Mouse (Mus musculus) embryonic facial prominence, embryonic 14.5 days (tissue): ENCODE results near the gene Knop1. TPM values are rescaled to one million over a fixed set of nuclear protein-coding genes. Genes with fewer than 3 reads are reported as not detected.

Source experiments
- ATAC-seq: fragments of 200-750 bp; cut with Nextera tagmentation; 2 replicates; pipeline ENCODE4 v1.8.0; 2017; ENCODE audit warnings: low read depth, moderate number of reproducible peaks, moderate TSS enrichment
- DNase-seq: peaks from one replicate; pipeline ENCODE4 v3.0.0-alpha.2; 2015; ENCODE audit warnings: low spot score
- H3K27ac ChIP-seq: fragments of 300-500 bp; sonication (generic); replicated peaks from 2 replicates; pipeline ENCODE4 v1.5.1; 2014; ENCODE audit warnings: low read depth, mild to moderate bottlenecking, low read length, moderate library complexity
- H3K27me3 ChIP-seq: fragments of 300-500 bp; sonication (generic); replicated peaks from 2 replicates; pipeline ENCODE4 v1.6.1; 2014; ENCODE audit warnings: low read length; ENCODE audit not compliant: control insufficient read depth, insufficient read depth
- H3K36me3 ChIP-seq: fragments of 300-500 bp; sonication (generic); 2 replicates; pipeline ENCODE4 v1.6.1; 2014; ENCODE audit warnings: low read length, mixed read lengths; ENCODE audit not compliant: control insufficient read depth, insufficient read depth
- H3K4me1 ChIP-seq: fragments of 300-500 bp; sonication (generic); 2 replicates; pipeline ENCODE4 v1.6.1; 2014; ENCODE audit warnings: antibody characterized with exemption, low read length; ENCODE audit not compliant: control insufficient read depth, insufficient read depth
- H3K4me2 ChIP-seq: fragments of 300-500 bp; sonication (generic); 2 replicates; pipeline ENCODE4 v1.6.1; 2014; ENCODE audit warnings: low read depth, mild to moderate bottlenecking, low read length, moderate library complexity, mixed read lengths
- H3K4me3 ChIP-seq: fragments of 300-500 bp; sonication (generic); 2 replicates; pipeline ENCODE4 v1.5.1; 2014; ENCODE audit warnings: low read depth, mild to moderate bottlenecking, low read length
- H3K9ac ChIP-seq: fragments of 300-500 bp; sonication (generic); 2 replicates; pipeline ENCODE4 v1.6.1; 2014; ENCODE audit warnings: low read depth, mild to moderate bottlenecking, low read length, moderate library complexity, mixed read lengths
- H3K9me3 ChIP-seq: fragments of 300-500 bp; sonication (generic); 2 replicates; pipeline ENCODE4 v1.6.1; 2016; ENCODE audit warnings: low read length; ENCODE audit not compliant: control insufficient read depth
- WGBS: fragments of 180-500 bp; shearing (Covaris S2); extraction: QIAGEN DNeasy Blood & Tissue Kit; methylation state at CpG from one replicate; pipeline ENCODE4 v1.1.7; 2014; 5-methylcytosine and 5-hydroxymethylcytosine counted together
- polyA plus RNA-seq: library from polyadenylated mRNA; unstranded; fragments of >200 nt; fragmentation: Nextera tagmentation; extraction: Ambion mirVana; gene quantifications from 2 replicates; pipeline ENCODE4 v1.2.1, GENCODE M21; 2014

The Knop1 gene
- 74.2 and 83.4 TPM in 2 replicates for polyA plus RNA-seq

GRCm38 (mm10) chr7:118855877-118856304 is at the start of gene Knop1:
Knop1 (minus strand) TSS chr7:118856254.
- peak within 1 kb of the TSS; percentile 76 for H3K4me2 ChIP-seq
- peaks cover 14% of the 10 kb centered on the region for H3K4me1 ChIP-seq
- peak within 1 kb of the TSS; percentile 88 for H3K4me3 ChIP-seq
- peak within 1 kb of the TSS; percentile 75 for H3K9ac ChIP-seq
- ATAC-seq = peak; percentile 88
- H3K9me3 ChIP-seq = no peaks in the 10 kb centered on the region
- peaks cover 23% of the 10 kb centered on the region for H3K36me3 ChIP-seq
- peak within 1 kb of the TSS; percentile 65 for H3K27ac ChIP-seq
- H3K27me3 ChIP-seq = no peaks in the 10 kb centered on the region
- under 1% methylated on average over 36 of the region's 46 CpGs for WGBS
- DNase-seq = peak; percentile 41

DNA sequence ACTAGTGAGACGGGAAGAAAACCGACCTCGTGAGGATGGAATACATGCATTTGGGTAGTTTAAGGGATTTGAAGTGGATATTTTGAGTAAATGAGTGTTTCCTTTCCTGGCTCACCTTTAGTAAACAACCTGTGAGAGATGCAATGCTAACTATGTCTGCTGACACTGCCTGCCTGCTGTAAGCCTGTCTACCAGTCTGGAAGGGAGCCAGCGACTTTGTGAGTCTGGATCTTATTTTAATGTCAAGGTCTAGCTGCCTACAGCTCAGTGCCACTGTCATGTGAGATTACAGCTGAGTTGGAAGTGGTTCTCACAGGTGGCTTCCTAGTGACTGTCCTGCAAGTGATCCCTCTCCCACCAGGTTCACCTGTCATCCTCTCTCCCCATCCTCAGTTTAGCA is 48.5 kb upstream of the Knop1 start:
- Histone ChIP-seq H3K27me3 (no peaks in the 10 kb centered on the region; the same call in 1 of the 2 replicates), H3K9ac (no peak overlapping the region), H3K27ac (no peak overlapping the region), H3K4me1 (peaks cover 18% of the 10 kb centered on the region), H3K4me2 (no peak overlapping the region), H3K4me3 (no peak overlapping the region), H3K9me3 (no peaks in the 10 kb centered on the region), H3K36me3 (no peaks in the 10 kb centered on the region)
- WGBS = 83% methylated on average over 4 of the region's 4 CpGs
- ATAC-seq = no peak
- DNase-seq = peak; percentile 61

DNA sequence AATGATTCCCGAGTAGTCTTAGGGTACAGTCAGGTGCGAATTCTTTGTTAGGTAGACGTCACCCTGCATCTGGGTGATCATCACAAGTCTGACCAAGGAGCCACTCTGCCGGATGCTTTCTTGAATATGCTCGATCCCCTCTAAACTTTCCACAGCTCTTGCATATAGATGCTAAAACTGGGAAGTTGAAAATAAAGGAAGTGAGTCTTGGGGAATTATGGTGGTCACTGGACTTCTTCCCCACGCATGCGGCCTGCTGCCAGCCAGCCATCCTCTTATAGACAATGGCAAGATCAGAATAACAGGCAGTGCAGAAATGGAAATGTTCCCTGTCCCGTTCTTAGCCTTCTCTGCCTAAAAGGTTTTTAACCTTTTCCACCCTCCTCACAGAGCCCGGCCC is 47.8 kb upstream of the Knop1 start:
- no peak overlapping the region for H3K9ac ChIP-seq
- no peak overlapping the region for H3K4me3 ChIP-seq
- H3K36me3 ChIP-seq = no peaks in the 10 kb centered on the region
- H3K27me3 ChIP-seq = no peaks in the 10 kb centered on the region; the same call in 1 of the 2 replicates
- DNase-seq = no peak
- 87% methylated on average over 9 of the region's 9 CpGs for WGBS
- ATAC-seq = no peak
- no peaks in the 10 kb centered on the region for H3K9me3 ChIP-seq
- H3K4me2 ChIP-seq = no peak overlapping the region
- peaks cover 18% of the 10 kb centered on the region for H3K4me1 ChIP-seq
- H3K27ac ChIP-seq = peak overlapping the region; percentile 70; the same call in 1 of the 2 replicates

DNA sequence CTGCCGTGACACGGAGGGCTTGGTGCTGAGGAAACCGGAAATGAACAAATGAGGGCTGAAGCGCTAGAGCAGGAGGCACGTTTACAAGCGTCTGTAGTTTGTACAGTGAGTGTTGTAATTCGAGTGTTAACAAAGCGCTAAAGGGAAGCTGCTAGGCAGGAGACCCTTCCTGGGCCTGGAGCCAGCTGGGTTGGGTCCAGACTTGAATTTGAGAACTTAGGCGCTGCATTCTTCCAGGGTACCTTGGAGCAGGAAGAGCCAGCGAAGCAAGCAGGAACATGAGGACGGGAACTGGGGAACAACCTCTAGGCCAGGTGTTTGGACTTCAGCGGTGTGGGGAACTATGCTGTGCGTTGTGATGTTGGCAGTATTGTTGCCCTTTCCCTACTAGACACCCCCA is 46.9 kb upstream of the Knop1 start:
- Histone ChIP-seq H3K36me3 (no peaks in the 10 kb centered on the region), H3K27ac (peak overlapping the region; percentile 70), H3K4me3 (peak overlapping the region; percentile 16; the same call in 1 of the 2 replicates), H3K4me2 (peak overlapping the region; percentile 45), H3K9ac (no peak overlapping the region; the same call in 1 of the 2 replicates), H3K27me3 (no peaks in the 10 kb centered on the region; the same call in 1 of the 2 replicates), H3K4me1 (peaks cover 18% of the 10 kb centered on the region), H3K9me3 (no peaks in the 10 kb centered on the region)
- 16% methylated on average over 13 of the region's 13 CpGs for WGBS
- ATAC-seq (peak; percentile 94), DNase-seq (peak; percentile 96)

GRCm38 (mm10) chr7:118900090-118900489 is 44.0 kb upstream of the Knop1 start:
- H3K36me3 ChIP-seq = no peaks in the 10 kb centered on the region
- no peak overlapping the region for H3K27ac ChIP-seq
- ATAC-seq (no peak), DNase-seq (no peak)
- H3K4me1 ChIP-seq = peaks cover 21% of the 10 kb centered on the region
- no peak overlapping the region for H3K4me2 ChIP-seq
- no peaks in the 10 kb centered on the region for H3K9me3 ChIP-seq
- no peaks in the 10 kb centered on the region for H3K27me3 ChIP-seq
- WGBS = 59% methylated on average over 2 of the region's 2 CpGs
- H3K4me3 ChIP-seq = no peak overlapping the region
- H3K9ac ChIP-seq = no peak overlapping the region

DNA sequence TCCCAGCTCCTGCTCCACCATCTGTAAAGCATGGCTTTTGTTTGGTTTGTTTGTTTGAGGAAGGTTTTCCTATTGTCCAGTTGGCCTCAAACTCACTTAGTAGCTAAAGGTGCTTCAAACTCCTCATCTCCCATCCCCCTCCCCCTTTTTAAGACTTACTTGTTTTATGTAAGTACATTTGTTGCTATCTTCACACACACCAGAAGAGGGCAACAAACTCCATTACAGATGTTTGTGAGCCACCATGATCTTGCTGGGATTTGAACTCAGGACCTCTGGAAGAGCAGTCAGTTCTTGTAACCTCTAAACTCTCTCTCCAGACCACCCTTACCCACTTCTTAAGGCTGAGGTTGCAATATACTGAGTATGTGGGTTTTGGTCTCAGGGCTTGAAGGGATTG is 42.0 kb upstream of the Knop1 start:
- Histone ChIP-seq H3K27me3 (no peaks in the 10 kb centered on the region), H3K9me3 (no peaks in the 10 kb centered on the region), H3K27ac (no peak overlapping the region), H3K4me2 (no peak overlapping the region), H3K36me3 (no peaks in the 10 kb centered on the region), H3K9ac (no peak overlapping the region), H3K4me1 (peaks cover 9% of the 10 kb centered on the region), H3K4me3 (no peak overlapping the region)
- no peak for DNase-seq
- ATAC-seq = no peak

- no peaks in the 10 kb centered on the region for H3K36me3 ChIP-seq
- no peak overlapping the region for H3K4me3 ChIP-seq
- 40% methylated on average over 10 of the region's 10 CpGs for WGBS
- peak; percentile 81 for ATAC-seq
- H3K4me1 ChIP-seq = peaks cover 3% of the 10 kb centered on the region; the same call in 1 of the 2 replicates
- no peaks in the 10 kb centered on the region for H3K9me3 ChIP-seq
- peak overlapping the region; percentile 35 for H3K27ac ChIP-seq
- peak; percentile 53 for DNase-seq
- no peak overlapping the region for H3K4me2 ChIP-seq
- H3K27me3 ChIP-seq = no peaks in the 10 kb centered on the region
- no peak overlapping the region for H3K9ac ChIP-seq
These were observed 39.7 kb upstream of the Knop1 start for GRCm38 (mm10) chr7:118895469-118896450.

GRCm38 (mm10) chr7:118889046-118889680 is 33.1 kb upstream of the Knop1 start:
- DNase-seq (peak; percentile 70), ATAC-seq (no peak)
- H3K4me3 ChIP-seq = no peak overlapping the region
- no peaks in the 10 kb centered on the region for H3K36me3 ChIP-seq
- H3K27ac ChIP-seq = peak overlapping the region; percentile 25; the same call in 1 of the 2 replicates
- no peaks in the 10 kb centered on the region for H3K9me3 ChIP-seq
- no peak overlapping the region for H3K9ac ChIP-seq
- peaks cover 8% of the 10 kb centered on the region; the same call in 1 of the 2 replicates for H3K4me1 ChIP-seq
- H3K27me3 ChIP-seq = no peaks in the 10 kb centered on the region
- WGBS = 8% methylated on average over 3 of the region's 3 CpGs
- H3K4me2 ChIP-seq = no peak overlapping the region
